Mouse (Mus musculus) megakaryocyte, embryonic 14.5 days (primary cell): Measurements from ENCODE around the gene Tmem120a.

ENCODE experiments used
- FLI1 ChIP-seq: IDR thresholded peaks from 2 replicates; pipeline ENCODE4 v1.6.1; 2012; ENCODE audit warnings: low read length, inconsistent platforms, mixed read lengths
- GATA1 ChIP-seq: IDR thresholded peaks from 3 replicates; pipeline ENCODE4 v1.6.1; 2012; ENCODE audit warnings: mixed read lengths, low read length, inconsistent platforms, borderline replicate concordance

DNA sequence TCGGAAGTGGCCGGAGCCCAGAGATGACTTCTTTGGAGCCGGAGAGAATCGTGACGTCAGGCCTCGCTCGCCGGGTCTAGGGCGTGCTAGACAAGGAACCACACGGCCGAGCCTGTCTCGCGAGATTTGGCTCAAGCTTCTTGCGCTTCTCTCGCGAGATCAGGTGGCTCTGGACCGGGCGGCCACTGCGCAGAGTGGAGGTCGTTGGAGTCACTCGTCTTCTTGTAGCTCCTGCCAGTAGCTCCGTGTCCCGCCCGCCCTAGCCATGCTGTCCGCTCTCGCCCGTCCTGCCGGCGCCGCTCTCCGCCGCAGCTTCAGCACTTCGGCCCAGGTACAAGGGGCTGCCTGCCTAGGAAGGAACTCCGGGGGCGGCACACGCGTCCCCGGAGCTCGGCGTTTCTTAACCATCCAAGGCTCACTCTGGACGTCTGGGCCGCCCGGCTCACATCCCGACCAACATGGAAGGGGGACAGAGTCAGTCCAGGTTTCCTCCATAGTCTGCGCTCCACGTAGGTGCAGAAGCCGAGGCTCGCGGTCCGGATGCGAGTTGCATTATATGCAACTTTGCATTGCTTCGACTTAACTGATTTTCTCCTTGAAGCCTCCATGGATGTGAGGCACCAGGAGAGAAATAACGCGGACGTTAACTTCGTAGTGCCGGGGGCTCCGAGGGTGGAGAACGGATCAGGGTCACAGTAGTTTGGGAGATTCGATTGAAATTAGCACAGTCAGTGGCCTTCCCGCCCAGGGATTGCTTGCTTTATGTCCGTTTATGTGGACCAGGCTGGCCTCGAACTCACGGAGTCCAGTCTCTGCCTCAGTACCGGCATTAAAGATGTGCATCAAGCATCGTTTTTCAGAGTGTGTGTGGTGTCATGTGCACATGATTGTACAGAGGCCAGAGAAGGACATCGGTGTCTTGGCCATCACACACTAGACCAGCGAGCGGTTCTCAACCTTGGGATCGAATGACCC lies 34.5 kb upstream of the Tmem120a start, which contains the start of gene Mdh2:
- no peak for TF ChIP-seq GATA1
- TF ChIP-seq FLI1 = no peak
